Mouse (Mus musculus) CH12.LX (cell line): ENCODE measurements around the gene Rad9a. TPM values are rescaled to one million over a fixed set of nuclear protein-coding genes. Genes with fewer than 3 reads are reported as not detected.

Source experiments
- DNase-seq: peaks from one replicate; pipeline ENCODE4 v3.0.0-alpha.2; 2013; ENCODE audit errors: extremely low read depth
- H3K27ac ChIP-seq: 2 replicates; pipeline ENCODE4 v1.5.1; 2012; ENCODE audit warnings: low read depth, mild to moderate bottlenecking, control low read depth, moderate library complexity; ENCODE audit not compliant: insufficient read depth
- H3K27me3 ChIP-seq: replicated peaks from 2 replicates; pipeline ENCODE3; 2012; ENCODE audit warnings: inconsistent platforms
- H3K36me3 ChIP-seq, 2 experiments: replicated peaks in 1 of 2; 2 replicates each; pipeline versions ENCODE3 to v1.6.1; 2012; ENCODE audit warnings: inconsistent platforms in 1 of 2, low read length in 1 of 2, mild to moderate bottlenecking in 1 of 2, mixed read lengths in 1 of 2, moderate library complexity in 1 of 2; ENCODE audit not compliant: control insufficient read depth in 1 of 2, insufficient read depth in 1 of 2
- H3K4me1 ChIP-seq, 2 experiments: 2 replicates each; pipeline ENCODE4 v1.6.1; 2012; ENCODE audit warnings: inconsistent platforms in 1 of 2, moderate library complexity in 1 of 2; ENCODE audit not compliant: insufficient read depth in 2 of 2, control insufficient read depth in 1 of 2
- H3K4me2 ChIP-seq: 2 replicates; pipeline ENCODE4 v1.6.1; 2012; ENCODE audit warnings: low read depth, mild to moderate bottlenecking, control low read depth; ENCODE audit not compliant: poor library complexity, insufficient read depth, severe bottlenecking
- H3K4me3 ChIP-seq, 3 experiments: fragments of 150-350 bp in 1 of 3; sonication (generic) in 1 of 3; replicated peaks in 1 of 3; 2 replicates each; pipeline versions ENCODE3 to v1.5.1; 2011 to 2012; ENCODE audit warnings: low read depth in 2 of 3, low read length in 2 of 3, mild to moderate bottlenecking in 2 of 3, moderate library complexity in 2 of 3, control low read depth in 1 of 3, improper control_type of control experiment in 1 of 3, inconsistent platforms in 1 of 3, mixed read lengths in 1 of 3; ENCODE audit not compliant: poor library complexity in 1 of 3
- H3K79me2 ChIP-seq: replicated peaks from 2 replicates; pipeline ENCODE4 v1.6.1; 2012; ENCODE audit warnings: mild to moderate bottlenecking, moderate library complexity; ENCODE audit not compliant: control insufficient read depth, poor library complexity, insufficient read depth, severe bottlenecking; ENCODE audit errors: extremely low read depth
- H3K9ac ChIP-seq: 2 replicates; pipeline ENCODE4 v1.6.1; 2012; ENCODE audit warnings: low read depth, mild to moderate bottlenecking, control low read depth, moderate library complexity; ENCODE audit not compliant: insufficient read depth
- H3K9me3 ChIP-seq: replicated peaks from 2 replicates; pipeline ENCODE3; 2012; ENCODE audit warnings: low read length, inconsistent platforms, mixed read lengths
- BHLHE40 ChIP-seq: IDR thresholded peaks from 2 replicates; pipeline ENCODE4 v1.6.1; 2011; ENCODE audit warnings: mild to moderate bottlenecking, low read depth, low read length, improper control_type of control experiment
- CHD2 ChIP-seq: IDR thresholded peaks from 2 replicates; pipeline ENCODE4 v1.6.1; 2011; ENCODE audit warnings: low read length, improper control_type of control experiment
- E2F4 ChIP-seq: IDR thresholded peaks from 2 replicates; pipeline ENCODE4 v1.6.1; 2011; ENCODE audit warnings: low read depth, low read length, improper control_type of control experiment; ENCODE audit not compliant: insufficient replicate concordance
- GABPA ChIP-seq: IDR thresholded peaks from 2 replicates; pipeline ENCODE4 v1.6.1; 2012; ENCODE audit warnings: low read depth, low read length, improper control_type of control experiment, inconsistent platforms; ENCODE audit not compliant: insufficient replicate concordance
- HCFC1 ChIP-seq: IDR thresholded peaks from 2 replicates; pipeline ENCODE4 v1.6.1; 2012; ENCODE audit warnings: low read depth, mild to moderate bottlenecking, inconsistent platforms, low read length, improper control_type of control experiment
- IRF4 ChIP-seq: IDR thresholded peaks from 2 replicates; pipeline ENCODE4 v1.6.1; 2014; ENCODE audit warnings: low read depth, mild to moderate bottlenecking, inconsistent platforms, low read length, improper control_type of control experiment
- JUN ChIP-seq: IDR thresholded peaks from 2 replicates; pipeline ENCODE4 v1.6.1; 2011; ENCODE audit warnings: low read depth, mild to moderate bottlenecking, low read length, improper control_type of control experiment, moderate library complexity; ENCODE audit not compliant: insufficient read depth
- KAT2A ChIP-seq: IDR thresholded peaks from 2 replicates; pipeline ENCODE4 v1.6.1; 2012; ENCODE audit warnings: low read length, improper control_type of control experiment, inconsistent platforms; ENCODE audit not compliant: insufficient replicate concordance
- MAX ChIP-seq: IDR thresholded peaks from 2 replicates; pipeline ENCODE4 v1.6.1; 2011; ENCODE audit warnings: low read length, improper control_type of control experiment
- MXI1 ChIP-seq: IDR thresholded peaks from 2 replicates; pipeline ENCODE4 v1.6.1; 2011; ENCODE audit warnings: mild to moderate bottlenecking, low read depth, low read length, improper control_type of control experiment
- MYC ChIP-seq: IDR thresholded peaks from 2 replicates; pipeline ENCODE4 v1.6.1; 2011; ENCODE audit warnings: low read depth, mild to moderate bottlenecking, improper control_type of control experiment, low read length
- NELFE ChIP-seq: IDR thresholded peaks from 2 replicates; pipeline ENCODE4 v1.6.1; 2011; ENCODE audit warnings: low read depth, low read length, improper control_type of control experiment
- RAD21 ChIP-seq: IDR thresholded peaks from 2 replicates; pipeline ENCODE4 v1.6.1; 2011; ENCODE audit warnings: low read depth, mild to moderate bottlenecking, low read length, improper control_type of control experiment, moderate library complexity
- RCOR1 ChIP-seq: conservative IDR thresholded peaks from 2 replicates; pipeline ENCODE4 v1.6.1; 2012; ENCODE audit warnings: low read depth, mild to moderate bottlenecking, inconsistent platforms, low read length, improper control_type of control experiment
- SIN3A ChIP-seq: IDR thresholded peaks from 2 replicates; pipeline ENCODE4 v1.6.1; 2012; ENCODE audit warnings: low read length, improper control_type of control experiment, inconsistent platforms
- SMC3 ChIP-seq: IDR thresholded peaks from 2 replicates; pipeline ENCODE4 v1.6.1; 2011; ENCODE audit warnings: low read depth, low read length, improper control_type of control experiment
- TBP ChIP-seq: conservative IDR thresholded peaks from 2 replicates; pipeline ENCODE4 v1.6.1; 2011; ENCODE audit warnings: low read depth, low read length, improper control_type of control experiment
- UBTF ChIP-seq: IDR thresholded peaks from 2 replicates; pipeline ENCODE4 v1.6.1; 2012; ENCODE audit warnings: low read depth, mild to moderate bottlenecking, inconsistent platforms, low read length, improper control_type of control experiment, moderate library complexity
- USF2 ChIP-seq: conservative IDR thresholded peaks from 2 replicates; pipeline ENCODE4 v1.6.1; 2011; ENCODE audit warnings: low read depth, low read length, improper control_type of control experiment
- ZC3H11A ChIP-seq: IDR thresholded peaks from 2 replicates; pipeline ENCODE4 v1.6.1; 2012; ENCODE audit warnings: low read depth, mild to moderate bottlenecking, inconsistent platforms, low read length, improper control_type of control experiment
- ZKSCAN1 ChIP-seq: IDR thresholded peaks from 2 replicates; pipeline ENCODE4 v1.6.1; 2012; ENCODE audit warnings: low read depth, inconsistent platforms, low read length, improper control_type of control experiment, borderline replicate concordance
- dilution Hi-C: fragments of 300-500 bp; cut with MboI; formaldehyde crosslinking; loops from 2 replicates; pipeline ENCODE4 v1.14.3; 2020; ENCODE audit warnings: low sequenced_read_pairs; ENCODE audit not compliant: extremely low pct_unique_long_range_greater_than_20kb, extremely low pct_ligation_motif_present
- in situ Hi-C: fragments of 300-500 bp; cut with MboI; formaldehyde crosslinking; loops from 3 replicates; pipeline ENCODE4 v1.14.3; 2019; ENCODE audit warnings: low sequenced_read_pairs, low pct_ligation_motif_present, low pct_unique_long_range_greater_than_20kb, mixed read lengths
- polyA plus RNA-seq: library from polyadenylated mRNA; unstranded; fragments of >175 nt; gene quantifications from 2 replicates; pipeline ENCODE4 v1.2.1, GENCODE M21; 2012; ENCODE audit warnings: low read depth; ENCODE audit not compliant: insufficient read length
- total RNA-seq, 2 experiments: library from RNA; depleted of rRNA; stranded (reverse); fragments of 300-350 nt in 1 of 2; fragments of >200 nt in 1 of 2; gene quantifications; 2 replicates each; pipeline ENCODE4 v1.2.3; 2012 to 2014

Gene Rad9a
- total and polyA plus RNA-seq, 3 experiments, result 14.3 to 20.5 (median 20.0) TPM

- dilution Hi-C loops (no loop called here), in situ Hi-C loops (no loop called here)
- Histone ChIP-seq H3K4me1 (peaks cover 14 to 28% of the 10 kb centered on the region in 2 experiments), H3K4me2 (peak overlapping the region; percentile 84; the same call in 1 of the 2 replicates), H3K27ac (no peak overlapping the region), H3K79me2 (no peaks in the 10 kb centered on the region), H3K9ac (no peak overlapping the region), H3K27me3 (peaks cover 64% of the 10 kb centered on the region), H3K4me3 (no peak overlapping the region), H3K9me3 (no peaks in the 10 kb centered on the region), H3K36me3 (no peaks in the 10 kb centered on the region)
- DNase-seq, result no peak
- TF ChIP-seq TBP (no peak), E2F4 (no peak), ZC3H11A (no peak), BHLHE40 (no peak), RCOR1 (no peak), GABPA (no peak), SIN3A (no peak), UBTF (no peak), IRF4 (no peak), USF2 (no peak), NELFE (no peak), RAD21 (no peak), HCFC1 (no peak), MXI1 (no peak), KAT2A (no peak), MAX (no peak)
These were observed 12.1 kb upstream of the Rad9a start for GRCm38 (mm10) chr19:4213524-4213974.

GRCm38 (mm10) chr19:4211891-4212588 is 10.6 kb upstream of the Rad9a start:
- Histone ChIP-seq H3K27ac (no peak overlapping the region), H3K36me3 (no peaks in the 10 kb centered on the region), H3K4me2 (no peak overlapping the region), H3K9ac (no peak overlapping the region), H3K27me3 (peaks cover 59% of the 10 kb centered on the region), H3K9me3 (no peaks in the 10 kb centered on the region), H3K4me1 (peaks cover 19 to 25% of the 10 kb centered on the region in 2 experiments), H3K79me2 (no peaks in the 10 kb centered on the region), H3K4me3 (no peak overlapping the region)
- no peak for DNase-seq
- in situ Hi-C loops (no loop called here), dilution Hi-C loops (no loop called here)
- TF ChIP-seq TBP, result no peak
- TF ChIP-seq CHD2, result no peak
- TF ChIP-seq MXI1, result no peak
- TF ChIP-seq JUN, result no peak
- no peak for TF ChIP-seq ZKSCAN1
- no peak for TF ChIP-seq MYC
- TF ChIP-seq BHLHE40, result no peak
- no peak for TF ChIP-seq SMC3
